ENCODE assay signal across 26 mouse cellular contexts in the genomic region with DNA sequence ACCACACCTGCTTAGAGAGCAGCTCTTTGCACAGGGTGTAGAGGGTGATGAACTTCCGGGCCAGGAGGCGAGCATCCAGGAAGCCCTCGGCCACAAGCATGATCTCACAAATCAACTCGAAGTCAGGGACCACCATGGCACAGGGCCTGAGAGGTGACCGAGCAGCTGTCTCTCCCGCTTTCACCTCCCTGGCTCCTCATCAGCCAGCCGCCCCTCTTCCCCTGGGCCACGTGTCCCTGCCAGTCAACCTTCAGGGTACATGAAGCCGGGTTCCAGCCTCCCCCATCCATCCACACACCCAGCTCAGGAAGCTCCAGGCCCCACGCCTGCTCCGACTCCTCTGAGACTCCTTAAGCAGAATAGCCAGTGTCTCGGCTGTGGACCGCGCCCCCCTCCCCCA. TPM values are rescaled to one million over a fixed set of nuclear protein-coding genes. Genes with fewer than 3 reads are reported as not detected.
"Had no signal": no experiment of that assay in that cellular context is flagged by ENCODE, and none has a peak within 500 bp of the region (broad histone marks: within the 10 kb centered on the region; RNA-seq: fewer than 3 reads in every experiment).

No protein-coding gene starts in this region.

- H3K9ac ChIP-seq: kidney, embryonic 15.5 days; limb, embryonic 12.5 days; liver, embryonic 12.5 days; liver, embryonic 15.5 days; lung, embryonic 15.5 days; midbrain, embryonic 12.5 days; stomach, embryonic 15.5 days had no signal

- H3K4me3 ChIP-seq: kidney, embryonic 15.5 days; left cerebral cortex, adult 2 months; limb, embryonic 12.5 days; liver, embryonic 12.5 days; liver, embryonic 15.5 days; lung, embryonic 15.5 days; megakaryocyte, embryonic 14.5 days; midbrain, embryonic 12.5 days; stomach, embryonic 15.5 days had no signal

- H3K27me3 ChIP-seq: limb, embryonic 12.5 days; liver, embryonic 15.5 days; lung, embryonic 15.5 days; midbrain, embryonic 12.5 days; stomach, embryonic 15.5 days had no signal

- DNase-seq: kidney, adult 2 months; kidney, postnatal 10 days; kidney, postnatal 36 days; layer of hippocampus, postnatal 36 days; liver; lung, adult 18-20 months; lung, postnatal 10 days; lung, postnatal 36 days; right cerebral cortex, adult 18-20 months; right cerebral cortex, postnatal 14 days; right cerebral cortex, postnatal 4 days; thymus, adult 2 months; thymus, postnatal 14 days; thymus, postnatal 4 days had no signal

- H3K9me3 ChIP-seq: kidney, embryonic 15.5 days; limb, embryonic 12.5 days; liver, embryonic 12.5 days; liver, embryonic 15.5 days; lung, embryonic 15.5 days; megakaryocyte, embryonic 14.5 days; midbrain, embryonic 12.5 days; stomach, embryonic 15.5 days had no signal

- ATAC-seq: intestine, postnatal 0 days; liver, embryonic 12.5 days; midbrain, embryonic 16.5 days had no signal

- H3K36me3 ChIP-seq: kidney, embryonic 15.5 days; limb, embryonic 12.5 days; liver, embryonic 12.5 days; liver, embryonic 15.5 days; lung, embryonic 15.5 days; midbrain, embryonic 12.5 days; stomach, embryonic 15.5 days had no signal

- H3K27ac ChIP-seq: kidney, embryonic 15.5 days; left cerebral cortex, adult 2 months; liver, embryonic 12.5 days; liver, embryonic 15.5 days; lung, embryonic 15.5 days; midbrain, embryonic 12.5 days; stomach, embryonic 15.5 days had no signal

- H3K4me1 ChIP-seq: liver, embryonic 15.5 days; midbrain, embryonic 12.5 days had no signal

- H3K4me2 ChIP-seq: kidney, embryonic 15.5 days; limb, embryonic 12.5 days; liver, embryonic 12.5 days; liver, embryonic 15.5 days; lung, embryonic 15.5 days; midbrain, embryonic 12.5 days; stomach, embryonic 15.5 days had no signal

RNA-seq across cellular contexts. Expression of a gene that starts 48.1 kb away (rescaled TPM):
- total RNA-seq: monocyte, adult 5-6 weeks had no signal
